Mouse (Mus musculus): ENCODE data around the gene Mcoln2. TPM values are rescaled to one million over a fixed set of nuclear protein-coding genes. Genes with fewer than 3 reads are reported as not detected.

The Mcoln2 gene
- polyA plus RNA-seq (2015; fragmentation: Nextera tagmentation; extraction: Ambion mirVana) = 6.7 and 7.5 TPM in 2 replicates

- Histone ChIP-seq H3K4me2 (peak within 1 kb of the TSS; percentile 69), H3K4me1 (replicated peaks) (peaks cover 22% of the 10 kb centered on the region), H3K9me3 (replicated peaks) (no peaks in the 10 kb centered on the region), H3K4me3 (replicated peaks) (peak within 1 kb of the TSS; percentile 51), H3K36me3 (no peaks in the 10 kb centered on the region), H3K9ac (peak within 1 kb of the TSS; percentile 54; the same call in 1 of the 2 replicates), H3K27ac (peak within 1 kb of the TSS; percentile 34; the same call in 1 of the 2 replicates), H3K27me3 (peaks cover 21% of the 10 kb centered on the region)
- peak; percentile 64 for ATAC-seq (ENCODE audit: low read depth)
- no peak for DNase-seq
- WGBS (ENCODE audit: insufficient replicate concordance) = 11% methylated on average over 33 of the region's 34 CpGs
Observed at GRCm38 (mm10) chr3:146149156-146150057, at the start of gene Mcoln2. TSS of gene Mcoln2 (plus strand) at chr3:146149833.

GRCm38 (mm10) chr3:146099925-146100324, 49.7 kb upstream of the Mcoln2 start:
- H3K27ac ChIP-seq = no peak overlapping the region
- DNase-seq (no peak), ATAC-seq (ENCODE audit: low read depth) (no peak)
- H3K4me1 ChIP-seq (replicated peaks) = no peaks in the 10 kb centered on the region
- no peak overlapping the region for H3K9ac ChIP-seq
- no peaks in the 10 kb centered on the region; the same call in 1 of the 2 replicates for H3K9me3 ChIP-seq (replicated peaks)
- no peak overlapping the region for H3K4me2 ChIP-seq
- H3K27me3 ChIP-seq = no peaks in the 10 kb centered on the region
- H3K36me3 ChIP-seq = no peaks in the 10 kb centered on the region
- H3K4me3 ChIP-seq (replicated peaks) = no peak overlapping the region

GRCm38 (mm10) chr3:146102049-146102448, 47.6 kb upstream of the Mcoln2 start:
- ATAC-seq (ENCODE audit: low read depth) = no peak
- Histone ChIP-seq H3K27ac (no peak overlapping the region), H3K4me2 (no peak overlapping the region), H3K36me3 (no peaks in the 10 kb centered on the region), H3K4me1 (replicated peaks) (no peaks in the 10 kb centered on the region), H3K9me3 (replicated peaks) (no peaks in the 10 kb centered on the region; the same call in 1 of the 2 replicates), H3K9ac (no peak overlapping the region), H3K27me3 (peaks cover 5% of the 10 kb centered on the region), H3K4me3 (replicated peaks) (no peak overlapping the region)
- no peak for DNase-seq
- WGBS (ENCODE audit: insufficient replicate concordance) = 38% methylated on average over 6 of the region's 6 CpGs

GRCm38 (mm10) chr3:146107116-146107849, 42.4 kb upstream of the Mcoln2 start:
- Histone ChIP-seq H3K4me3 (replicated peaks) (peak overlapping the region; percentile 43), H3K36me3 (no peaks in the 10 kb centered on the region), H3K27ac (no peak overlapping the region), H3K9me3 (replicated peaks) (no peaks in the 10 kb centered on the region; the same call in 1 of the 2 replicates), H3K4me2 (peak overlapping the region; percentile 63), H3K4me1 (replicated peaks) (no peaks in the 10 kb centered on the region), H3K27me3 (peaks cover 24% of the 10 kb centered on the region), H3K9ac (no peak overlapping the region)
- WGBS (ENCODE audit: insufficient replicate concordance) = 5% methylated on average over 18 of the region's 18 CpGs
- DNase-seq (no peak), ATAC-seq (ENCODE audit: low read depth) (0 out of 2 replicates have a peak, but pooled peaks have one; percentile 18)

- 12% methylated on average over 18 of the region's 18 CpGs for WGBS (ENCODE audit: insufficient replicate concordance)
Observed at GRCm38 (mm10) chr3:146107921-146108571, 41.6 kb upstream of the Mcoln2 start, which contains the start of gene Wdr63. TSS of gene Wdr63 (minus strand) at chr3:146108130.

GRCm38 (mm10) chr3:146108945-146109344, 40.7 kb upstream of the Mcoln2 start:
- H3K4me2 ChIP-seq = no peak overlapping the region
- no peaks in the 10 kb centered on the region for H3K4me1 ChIP-seq (replicated peaks)
- no peak overlapping the region for H3K27ac ChIP-seq
- no peak for DNase-seq
- peaks cover 26% of the 10 kb centered on the region for H3K27me3 ChIP-seq
- 54% methylated on average over 2 of the region's 2 CpGs for WGBS (ENCODE audit: insufficient replicate concordance)
- H3K36me3 ChIP-seq = no peaks in the 10 kb centered on the region
- H3K4me3 ChIP-seq (replicated peaks) = no peak overlapping the region
- no peak for ATAC-seq (ENCODE audit: low read depth)
- H3K9me3 ChIP-seq (replicated peaks) = no peaks in the 10 kb centered on the region
- H3K9ac ChIP-seq = no peak overlapping the region

More at GRCm38 (mm10) chr3:146107921-146108571, 41.6 kb upstream of the Mcoln2 start, which contains the start of gene Wdr63:
- Histone ChIP-seq H3K9ac (no peak within 1 kb of the TSS), H3K9me3 (replicated peaks) (no peaks in the 10 kb centered on the region; the same call in 1 of the 2 replicates), H3K27ac (no peak within 1 kb of the TSS), H3K27me3 (peaks cover 24% of the 10 kb centered on the region), H3K4me3 (replicated peaks) (peak within 1 kb of the TSS; percentile 43), H3K4me2 (peak within 1 kb of the TSS; percentile 63), H3K36me3 (no peaks in the 10 kb centered on the region), H3K4me1 (replicated peaks) (no peaks in the 10 kb centered on the region)
- DNase-seq (peak; percentile 17), ATAC-seq (ENCODE audit: low read depth) (peak; percentile 85)

- Histone ChIP-seq H3K9ac (no peak overlapping the region), H3K4me3 (replicated peaks) (no peak overlapping the region), H3K4me2 (no peak overlapping the region), H3K9me3 (replicated peaks) (no peaks in the 10 kb centered on the region), H3K4me1 (replicated peaks) (no peaks in the 10 kb centered on the region), H3K27me3 (peaks cover 26% of the 10 kb centered on the region), H3K36me3 (no peaks in the 10 kb centered on the region), H3K27ac (no peak overlapping the region)
- ATAC-seq (ENCODE audit: low read depth) (no peak), DNase-seq (no peak)
- 41% methylated on average over 2 of the region's 2 CpGs for WGBS (ENCODE audit: insufficient replicate concordance)
Observed at GRCm38 (mm10) chr3:146110358-146110757, 39.3 kb upstream of the Mcoln2 start.

- H3K9me3 ChIP-seq (replicated peaks) = no peaks in the 10 kb centered on the region
- H3K4me3 ChIP-seq (replicated peaks) = no peak overlapping the region
- no peak overlapping the region for H3K4me2 ChIP-seq
- H3K36me3 ChIP-seq = no peaks in the 10 kb centered on the region
- DNase-seq = no peak
- no peaks in the 10 kb centered on the region for H3K4me1 ChIP-seq (replicated peaks)
- ATAC-seq (ENCODE audit: low read depth) = no peak
- WGBS (ENCODE audit: insufficient replicate concordance) = 65% methylated on average over 6 of the region's 6 CpGs
- H3K27ac ChIP-seq = no peak overlapping the region
- H3K27me3 ChIP-seq = peaks cover 26% of the 10 kb centered on the region
- H3K9ac ChIP-seq = no peak overlapping the region
Observed at GRCm38 (mm10) chr3:146110916-146111315, 38.7 kb upstream of the Mcoln2 start.

GRCm38 (mm10) chr3:146117258-146117996, 32.2 kb upstream of the Mcoln2 start, which contains the start of gene Mcoln3:
TSS of gene Mcoln3 (plus strand) at chr3:146117450.
- 17% methylated on average over 35 of the region's 35 CpGs for WGBS (ENCODE audit: insufficient replicate concordance)
- Histone ChIP-seq H3K27ac (no peak within 1 kb of the TSS), H3K4me3 (replicated peaks) (no peak within 1 kb of the TSS), H3K36me3 (no peaks in the 10 kb centered on the region), H3K9me3 (replicated peaks) (no peaks in the 10 kb centered on the region), H3K4me2 (0 out of 2 replicates have a peak within 1 kb of the TSS, but pooled peaks have one; percentile 21), H3K9ac (no peak within 1 kb of the TSS), H3K27me3 (peaks cover 40% of the 10 kb centered on the region), H3K4me1 (replicated peaks) (0 out of 2 replicates have a peak, but pooled peaks cover 10% of the 10 kb centered on the region)
- ATAC-seq (ENCODE audit: low read depth) (0 out of 2 replicates have a peak, but pooled peaks have one; percentile 18), DNase-seq (no peak)

- Histone ChIP-seq H3K4me1 (replicated peaks) (0 out of 2 replicates have a peak, but pooled peaks cover 10% of the 10 kb centered on the region), H3K36me3 (no peaks in the 10 kb centered on the region), H3K9ac (no peak overlapping the region), H3K4me2 (no peak overlapping the region), H3K9me3 (replicated peaks) (no peaks in the 10 kb centered on the region), H3K27ac (no peak overlapping the region), H3K27me3 (peaks cover 40% of the 10 kb centered on the region), H3K4me3 (replicated peaks) (no peak overlapping the region)
- no peak for DNase-seq
- WGBS (ENCODE audit: insufficient replicate concordance) = 35% methylated on average over 9 of the region's 9 CpGs
- no peak for ATAC-seq (ENCODE audit: low read depth)
Observed at GRCm38 (mm10) chr3:146117997-146118457, 31.6 kb upstream of the Mcoln2 start.

Data from liver, embryonic 13.5 days (tissue).